Mouse (Mus musculus) cortical plate, adult 2 months (tissue): ENCODE measurements at regions not wholly inside any gene's neighbourhood (a gene's known extent, or its start where the extent isn't known, plus 50 kb on each side); places are given as distances from the start of the nearest gene placed in this dataset.

ENCODE experiments used
- CTCF ChIP-seq: fragments of 200-500 bp; IDR thresholded peaks from 2 replicates; pipeline ENCODE4 v1.5.1; 2011; ENCODE audit warnings: mild to moderate bottlenecking, control low read depth, low read length; ENCODE audit not compliant: insufficient read depth; ENCODE audit errors: extremely low read depth
- POLR2A ChIP-seq: fragments of 200-500 bp; IDR thresholded peaks from 2 replicates; pipeline ENCODE4 v1.6.1; 2011; ENCODE audit warnings: mild to moderate bottlenecking, low read length, control low read depth; ENCODE audit not compliant: insufficient read depth; ENCODE audit errors: extremely low read depth

DNA sequence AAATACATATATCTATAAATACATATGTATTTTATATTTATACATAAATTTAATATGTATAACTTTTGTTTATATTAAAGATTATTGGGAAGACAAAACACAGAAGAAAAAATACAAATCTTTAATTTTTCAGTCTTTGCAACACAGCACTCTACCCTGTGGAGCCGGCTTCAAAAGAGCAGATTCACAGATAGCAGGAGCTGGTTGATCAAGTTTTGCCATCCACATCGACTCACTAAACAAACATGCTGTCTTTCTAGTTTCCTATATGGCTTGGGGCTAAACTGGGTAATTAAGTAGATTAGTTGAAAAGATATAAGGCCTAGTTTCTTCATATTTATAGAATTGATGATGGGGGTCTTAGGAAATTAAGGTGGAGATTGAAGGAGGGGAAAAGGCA lies 311.2 kb upstream of the Marcks start:
- TF ChIP-seq POLR2A (no peak), CTCF (no peak)
